ENCODE assay signal across 23 mouse cellular contexts in the genomic region with DNA sequence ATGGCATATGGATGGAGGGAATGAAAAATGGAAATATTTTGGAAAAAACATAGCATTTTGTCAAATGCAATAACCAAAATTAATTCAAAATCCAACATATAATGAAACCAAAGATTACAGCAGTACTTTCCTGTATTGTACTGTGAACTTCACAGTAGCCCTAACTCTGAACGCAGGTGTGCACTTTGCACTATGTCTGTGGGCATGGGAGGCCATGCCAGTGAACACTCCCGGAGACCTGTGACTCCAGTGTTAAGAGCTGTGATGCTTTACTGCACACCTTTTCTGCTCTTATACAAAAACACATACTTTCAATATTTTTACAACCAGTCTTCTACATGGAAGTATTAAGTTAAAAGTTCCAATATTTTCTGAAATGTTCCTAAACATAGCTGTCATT.
A peak's percentile ranks its signal among the peaks of the same experiment; 100 is the strongest.
DNase-seq lines count a peak whose midpoint lies in the region; ATAC-seq and TF ChIP-seq lines count a peak whose summit lies in the region.
"Had no signal": no experiment of that assay in that cellular context is flagged by ENCODE, and none has a peak within 500 bp of the region (broad histone marks: within the 10 kb centered on the region; RNA-seq: fewer than 3 reads in every experiment).

No protein-coding gene starts in this region.

- dilution Hi-C loops in CH12.LX (cut with MboI; ENCODE audit: extremely low pct_ligation_motif_present, extremely low pct_unique_long_range_greater_than_20kb, low sequenced_read_pairs): no loop called here

- no peak for TF ChIP-seq EP300 in CH12.LX (IDR thresholded peaks at IDR 0.05; ENCODE audit: low read length)

- no peak for TF ChIP-seq CTCF in CH12.LX (conservative IDR thresholded peaks at IDR 0.05 in 1 of 2, IDR thresholded peaks at IDR 0.05 in 1 of 2; ENCODE audit: low read depth in 2 of 2, low read length in 2 of 2)
- TF ChIP-seq CTCF in intestine, postnatal 0 days (IDR thresholded peaks at IDR 0.05; ENCODE audit: low read depth): no peak

- WGBS in intestine, embryonic 15.5 days: 83% methylated on average over 2 of the region's 2 CpGs
- 51% methylated on average over 2 of the region's 2 CpGs for WGBS in intestine, postnatal 0 days

- in situ Hi-C loops in CH12.LX (cut with MboI; ENCODE audit: low pct_ligation_motif_present, low pct_unique_long_range_greater_than_20kb, low sequenced_read_pairs): no loop called here

- peaks cover 2 to 20% of the 10 kb centered on the region in 2 experiments for H3K4me1 ChIP-seq in CH12.LX (ENCODE audit: control insufficient read depth in 1 of 2, insufficient read depth in 2 of 2)
- no peaks in the 10 kb centered on the region for H3K4me1 ChIP-seq in intestine, embryonic 15.5 days (replicated peaks)
- no peaks in the 10 kb centered on the region for H3K4me1 ChIP-seq in intestine, postnatal 0 days (replicated peaks; ENCODE audit: control insufficient read depth, insufficient read depth, low read length)
- H3K4me1 ChIP-seq: embryonic facial prominence, embryonic 13.5 days; embryonic facial prominence, embryonic 15.5 days; forebrain, embryonic 10.5 days; forebrain, embryonic 12.5 days had no signal

- H3K9ac ChIP-seq in CH12.LX (ENCODE audit: insufficient read depth, low read depth): no peak overlapping the region
- H3K9ac ChIP-seq in intestine, embryonic 15.5 days: no peak overlapping the region
- no peak overlapping the region for H3K9ac ChIP-seq in intestine, postnatal 0 days (ENCODE audit: low read depth, low read length)
- H3K9ac ChIP-seq: embryonic facial prominence, embryonic 13.5 days; embryonic facial prominence, embryonic 15.5 days; forebrain, embryonic 12.5 days had no signal

- no peak overlapping the region for H3K4me2 ChIP-seq in CH12.LX (ENCODE audit: insufficient read depth, low read depth, poor library complexity, severe bottlenecking)
- no peak overlapping the region for H3K4me2 ChIP-seq in intestine, embryonic 15.5 days (replicated peaks)
- no peak overlapping the region for H3K4me2 ChIP-seq in intestine, postnatal 0 days (replicated peaks; ENCODE audit: low read depth)
- H3K4me2 ChIP-seq: embryonic facial prominence, embryonic 13.5 days; embryonic facial prominence, embryonic 15.5 days; forebrain, embryonic 12.5 days had no signal

- no peaks in the 10 kb centered on the region for H3K79me2 ChIP-seq in CH12.LX (replicated peaks; ENCODE audit: control insufficient read depth, extremely low read depth, insufficient read depth, poor library complexity, severe bottlenecking)

- TF ChIP-seq POLR2A in CH12.LX (IDR thresholded peaks at IDR 0.05; ENCODE audit: low read depth, low read length): no peak

- H3K27me3 ChIP-seq in CH12.LX (replicated peaks): no peaks in the 10 kb centered on the region
- no peaks in the 10 kb centered on the region for H3K27me3 ChIP-seq in intestine, embryonic 15.5 days (replicated peaks)
- no peaks in the 10 kb centered on the region for H3K27me3 ChIP-seq in intestine, postnatal 0 days (replicated peaks; ENCODE audit: control insufficient read depth, insufficient read depth, low read length)
- H3K27me3 ChIP-seq: embryonic facial prominence, embryonic 13.5 days; embryonic facial prominence, embryonic 15.5 days; forebrain, embryonic 12.5 days had no signal

- no peak overlapping the region for H3K4me3 ChIP-seq in CH12.LX (replicated peaks in 1 of 3; ENCODE audit: low read depth in 2 of 3, low read length in 2 of 3, poor library complexity in 1 of 3)
- no peak overlapping the region for H3K4me3 ChIP-seq in intestine, embryonic 15.5 days (replicated peaks)
- H3K4me3 ChIP-seq in intestine, postnatal 0 days (ENCODE audit: low read depth, low read length): no peak overlapping the region
- H3K4me3 ChIP-seq: embryonic facial prominence, embryonic 13.5 days; embryonic facial prominence, embryonic 15.5 days; erythroblast, embryonic 14.5 days; forebrain, embryonic 10.5 days; forebrain, embryonic 12.5 days had no signal

- H3K27ac ChIP-seq in CH12.LX (ENCODE audit: insufficient read depth, low read depth): no peak overlapping the region
- no peak overlapping the region for H3K27ac ChIP-seq in intestine, embryonic 15.5 days
- H3K27ac ChIP-seq in intestine, postnatal 0 days (ENCODE audit: low read depth, low read length): no peak overlapping the region
- H3K27ac ChIP-seq: embryonic facial prominence, embryonic 13.5 days; embryonic facial prominence, embryonic 15.5 days; forebrain, embryonic 10.5 days; forebrain, embryonic 12.5 days had no signal

- ATAC-seq in intestine, embryonic 15.5 days: 0 out of 2 replicates have a peak, but pooled peaks have one; percentile 36
- ATAC-seq in intestine, postnatal 0 days: peak; percentile 66; the same call in 1 of the 2 replicates
- ATAC-seq: forebrain, embryonic 14.5 days; forebrain, embryonic 16.5 days had no signal

- TF ChIP-seq RAD21 in CH12.LX (IDR thresholded peaks at IDR 0.05; ENCODE audit: low read depth, low read length): no peak

- no peak for DNase-seq in CH12.LX (ENCODE audit: extremely low read depth)
- no peak for DNase-seq in adrenal gland, postnatal 4 days (ENCODE audit: low spot score in 2 of 2)
- DNase-seq in adrenal gland, adult (ENCODE audit: inconsistent age in 2 of 2, low spot score in 1 of 2): no peak
- DNase-seq: adrenal gland, adult 8-10 months; adrenal gland, postnatal 14 days; adrenal gland, postnatal 36 days; cerebellum, adult 11 months; cerebellum, adult 18-20 months; cerebellum, adult 8-10 months; cerebellum, adult 9-11 months; cerebellum, postnatal 14 days; cerebellum, postnatal 36 days; embryo, embryonic 11 days had no signal

- H3K9me3 ChIP-seq in CH12.LX (replicated peaks; ENCODE audit: low read length): no peaks in the 10 kb centered on the region
- no peaks in the 10 kb centered on the region for H3K9me3 ChIP-seq in intestine, embryonic 15.5 days
- no peaks in the 10 kb centered on the region for H3K9me3 ChIP-seq in intestine, postnatal 0 days (ENCODE audit: control insufficient read depth)
- H3K9me3 ChIP-seq: embryonic facial prominence, embryonic 13.5 days; embryonic facial prominence, embryonic 15.5 days; forebrain, embryonic 10.5 days; forebrain, embryonic 12.5 days; G1E had no signal

- H3K36me3 ChIP-seq in CH12.LX (replicated peaks in 1 of 2; ENCODE audit: control insufficient read depth in 1 of 2, insufficient read depth in 1 of 2, low read length in 1 of 2): peaks cover 4 to 49% of the 10 kb centered on the region in 2 experiments
- H3K36me3 ChIP-seq in intestine, embryonic 15.5 days: no peaks in the 10 kb centered on the region
- H3K36me3 ChIP-seq in intestine, postnatal 0 days (ENCODE audit: control insufficient read depth, insufficient read depth): peaks cover 6% of the 10 kb centered on the region

TF ChIP-seq in CH12.LX, 34 proteins besides CTCF, POLR2A, EP300 and RAD21:
- TF ChIP-seq ZNF384 (IDR thresholded peaks at IDR 0.05; ENCODE audit: low read depth, low read length) (peak; percentile 49; the same call in 1 of the 2 replicates), CHD1 (IDR thresholded peaks at IDR 0.05; ENCODE audit: low read depth, low read length) (no peak), PAX5 (IDR thresholded peaks at IDR 0.05; ENCODE audit: low read length) (no peak)
